Mouse (Mus musculus): ENCODE measurements around the gene Rnf216.

DNA sequence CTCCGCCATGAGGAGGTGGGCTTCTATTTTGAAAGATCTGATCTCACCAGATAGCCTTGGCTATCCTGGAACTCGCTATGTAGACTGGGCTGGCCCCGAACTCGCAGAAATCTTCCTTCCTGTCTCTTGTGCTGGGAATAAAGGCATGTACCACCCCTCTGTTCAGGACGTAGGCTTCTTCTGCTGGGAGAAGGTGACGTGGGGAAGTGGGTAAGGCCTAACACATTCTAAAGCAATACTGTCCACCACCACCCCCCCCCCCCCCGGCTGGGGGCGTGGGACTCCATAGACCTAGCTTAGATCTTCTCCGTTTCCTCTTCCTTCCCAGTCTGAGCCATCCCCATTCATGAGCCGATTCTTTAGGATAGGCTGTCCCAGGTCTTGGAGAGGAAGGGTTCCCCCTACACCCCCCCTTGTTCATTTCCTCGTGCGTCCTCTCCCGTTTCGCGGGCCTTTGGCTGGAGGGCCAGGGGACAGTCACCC is 151.4 kb downstream of the Rnf216 start:
- no peak for TF ChIP-seq CTCF (IDR thresholded peaks at IDR 0.05; ENCODE audit: control insufficient read depth, insufficient read depth, low read length)
- TF ChIP-seq POLR2A (IDR thresholded peaks at IDR 0.05; ENCODE audit: borderline replicate concordance, control insufficient read depth, low read depth, low read length), result no peak
